Mouse (Mus musculus) CH12.LX (cell line): Measurements from ENCODE around the gene Hist1h2bj.

Experiments
- CTCF ChIP-seq, 2 experiments: IDR thresholded peaks in 1 of 2; conservative IDR thresholded peaks in 1 of 2; 2 replicates each; pipeline ENCODE4 v1.5.1; 2011 to 2012; ENCODE audit warnings: low read depth in 2 of 2, low read length in 2 of 2, improper control_type of control experiment in 1 of 2, inconsistent platforms in 1 of 2, mild to moderate bottlenecking in 1 of 2, moderate library complexity in 1 of 2
- GABPA ChIP-seq: IDR thresholded peaks from 2 replicates; pipeline ENCODE4 v1.6.1; 2012; ENCODE audit warnings: low read depth, low read length, improper control_type of control experiment, inconsistent platforms; ENCODE audit not compliant: insufficient replicate concordance
- MAX ChIP-seq: IDR thresholded peaks from 2 replicates; pipeline ENCODE4 v1.6.1; 2011; ENCODE audit warnings: low read length, improper control_type of control experiment
- MEF2A ChIP-seq: IDR thresholded peaks from 2 replicates; pipeline ENCODE4 v1.6.1; 2014; ENCODE audit warnings: low read depth, mild to moderate bottlenecking, inconsistent platforms, low read length, improper control_type of control experiment, borderline replicate concordance
- PAX5 ChIP-seq: IDR thresholded peaks from 2 replicates; pipeline ENCODE4 v1.6.1; 2012; ENCODE audit warnings: low read length, inconsistent platforms, mixed read lengths
- POLR2A ChIP-seq: IDR thresholded peaks from 2 replicates; pipeline ENCODE4 v1.6.1; 2011; ENCODE audit warnings: low read depth, mild to moderate bottlenecking, improper control_type of control experiment, low read length
- TCF12 ChIP-seq: IDR thresholded peaks from 2 replicates; pipeline ENCODE4 v1.6.1; 2014; ENCODE audit warnings: low read depth, mild to moderate bottlenecking, inconsistent platforms, low read length, improper control_type of control experiment
- USF2 ChIP-seq: conservative IDR thresholded peaks from 2 replicates; pipeline ENCODE4 v1.6.1; 2011; ENCODE audit warnings: low read depth, low read length, improper control_type of control experiment
- ZC3H11A ChIP-seq: IDR thresholded peaks from 2 replicates; pipeline ENCODE4 v1.6.1; 2012; ENCODE audit warnings: low read depth, mild to moderate bottlenecking, inconsistent platforms, low read length, improper control_type of control experiment
- ZMIZ1 ChIP-seq: IDR thresholded peaks from 2 replicates; pipeline ENCODE4 v1.6.1; 2012; ENCODE audit warnings: low read depth, mild to moderate bottlenecking, inconsistent platforms, low read length, improper control_type of control experiment

GRCm38 (mm10) chr13:22001346-22001745 is 41.7 kb upstream of the Hist1h2bj start:
- TF ChIP-seq CTCF (conservative IDR thresholded peaks at IDR 0.05 in 1 of 2, IDR thresholded peaks at IDR 0.05 in 1 of 2; ENCODE audit: low read depth in 2 of 2, low read length in 2 of 2) (no peak), POLR2A (no peak), TCF12 (no peak), MAX (no peak), GABPA (no peak), USF2 (no peak), ZMIZ1 (no peak), MEF2A (no peak), ZC3H11A (no peak), PAX5 (no peak)
